ENCODE assay signal across 12 mouse cellular contexts in the genomic region with DNA sequence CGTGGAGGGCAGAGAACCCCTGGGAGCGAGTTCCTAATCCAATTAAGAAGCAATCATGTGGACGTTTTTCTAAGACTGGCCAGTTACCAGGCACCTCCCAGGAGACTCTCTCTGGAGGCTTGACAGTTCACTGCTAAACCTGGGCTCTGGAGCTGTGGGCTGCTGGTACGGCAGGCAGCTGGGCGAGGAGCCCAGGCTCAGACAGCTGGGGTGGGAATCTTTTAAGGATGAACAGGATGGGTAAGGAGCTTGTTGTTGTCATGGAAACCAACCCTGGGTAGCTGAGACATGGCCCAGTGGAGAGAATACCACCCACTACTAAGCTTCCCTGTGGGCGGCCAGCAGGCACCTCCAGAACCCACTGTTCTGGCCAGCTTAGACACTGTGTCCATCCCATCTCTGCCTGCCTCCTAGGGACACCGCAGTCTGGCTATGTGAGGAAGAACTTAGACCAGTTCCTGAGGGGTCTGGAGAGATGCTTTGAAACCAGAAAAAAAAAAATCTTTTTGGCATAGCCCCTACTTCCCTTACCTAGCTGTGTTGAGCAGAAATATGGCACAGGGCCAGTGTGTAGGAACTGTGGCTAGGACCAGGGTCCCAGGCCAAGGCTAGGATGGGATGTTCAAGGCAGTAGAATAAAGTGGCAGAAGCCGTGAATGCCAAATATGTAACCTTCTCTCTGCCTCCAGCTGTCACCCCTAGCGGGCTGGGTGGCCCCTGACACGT. TPM values are rescaled to one million over a fixed set of nuclear protein-coding genes. Genes with fewer than 3 reads are reported as not detected.
DNase-seq lines count a peak whose midpoint lies in the region; ATAC-seq and TF ChIP-seq lines count a peak whose summit lies in the region.
"Had no signal": no experiment of that assay in that cellular context is flagged by ENCODE, and none has a peak within 500 bp of the region (broad histone marks: within the 10 kb centered on the region; RNA-seq: fewer than 3 reads in every experiment).

No protein-coding gene starts in this region.

- peak; percentile 97 for DNase-seq in MN1 (ENCODE audit: low spot score)
- peak; percentile 41 for DNase-seq in cerebellum, adult 9-10 months
- DNase-seq in hindbrain, postnatal 0 days (ENCODE audit: low spot score): peak; percentile 86
- DNase-seq in midbrain, embryonic 11.5 days (ENCODE audit: low spot score, missing footprints): peak; percentile 89
- DNase-seq in spleen, adult 12 weeks (ENCODE audit: low spot score): no peak
- DNase-seq in urinary bladder, adult 2 months (ENCODE audit: low spot score): no peak
- DNase-seq in lung, adult 18-20 months: no peak
- DNase-seq: heart, postnatal 14 days; lung, postnatal 4 days had no signal

- 0 out of 2 replicates have a peak overlapping the region, but pooled peaks have one; percentile 51 for H3K27ac ChIP-seq in hindbrain, postnatal 0 days
- H3K27ac ChIP-seq in midbrain, embryonic 11.5 days (ENCODE audit: low read depth, low read length): no peak overlapping the region
- H3K27ac ChIP-seq in kidney, embryonic 14.5 days (ENCODE audit: low read depth, low read length): no peak overlapping the region

- peaks cover 20% of the 10 kb centered on the region for H3K4me1 ChIP-seq in hindbrain, postnatal 0 days (ENCODE audit: insufficient read depth, low read length)
- peaks cover 13% of the 10 kb centered on the region for H3K4me1 ChIP-seq in midbrain, embryonic 11.5 days (ENCODE audit: control insufficient read depth, insufficient read depth, low read length)
- H3K4me1 ChIP-seq in kidney, embryonic 14.5 days (ENCODE audit: control insufficient read depth, insufficient read depth, low read length): no peaks in the 10 kb centered on the region

- 0 out of 2 replicates have a peak overlapping the region, but pooled peaks have one; percentile 7 for H3K4me2 ChIP-seq in hindbrain, postnatal 0 days (ENCODE audit: low read depth, low read length)
- no peak overlapping the region for H3K4me2 ChIP-seq in midbrain, embryonic 11.5 days
- H3K4me2 ChIP-seq in kidney, embryonic 14.5 days (replicated peaks; ENCODE audit: low read depth, low read length): no peak overlapping the region

- H3K36me3 ChIP-seq in hindbrain, postnatal 0 days (ENCODE audit: insufficient read depth, low read length): no peaks in the 10 kb centered on the region
- H3K36me3 ChIP-seq in midbrain, embryonic 11.5 days (ENCODE audit: control insufficient read depth, insufficient read depth, low read length): no peaks in the 10 kb centered on the region
- no peaks in the 10 kb centered on the region for H3K36me3 ChIP-seq in kidney, embryonic 14.5 days (ENCODE audit: control insufficient read depth, insufficient read depth, low read length)

- H3K4me3 ChIP-seq in hindbrain, postnatal 0 days (ENCODE audit: low read length): no peak overlapping the region
- H3K4me3 ChIP-seq in midbrain, embryonic 11.5 days (ENCODE audit: low read depth, low read length): no peak overlapping the region
- H3K4me3 ChIP-seq in kidney, embryonic 14.5 days (ENCODE audit: low read length): no peak overlapping the region

- peak; percentile 90 for ATAC-seq in hindbrain, postnatal 0 days
- ATAC-seq in midbrain, embryonic 11.5 days (ENCODE audit: low FRiP score): no peak; the same call in 1 of the 2 replicates
- ATAC-seq in kidney, embryonic 14.5 days (ENCODE audit: low FRiP score, low TSS enrichment): no peak

- TF ChIP-seq CTCF in hindbrain, postnatal 0 days (IDR thresholded peaks at IDR 0.05; ENCODE audit: low read depth): no peak

- 15% methylated on average over 10 of the region's 10 CpGs for WGBS in hindbrain, postnatal 0 days
- WGBS in midbrain, embryonic 11.5 days: 16% methylated on average over 10 of the region's 10 CpGs
- 45% methylated on average over 10 of the region's 10 CpGs for whole genome bisulfite sequencing in kidney, embryonic 14.5 days

- no peak overlapping the region for H3K9ac ChIP-seq in hindbrain, postnatal 0 days (replicated peaks; ENCODE audit: low read length)
- no peak overlapping the region; the same call in 1 of the 2 replicates for H3K9ac ChIP-seq in midbrain, embryonic 11.5 days (ENCODE audit: low read length)
- H3K9ac ChIP-seq in kidney, embryonic 14.5 days (ENCODE audit: low read depth, low read length): no peak overlapping the region

- H3K9me3 ChIP-seq in hindbrain, postnatal 0 days (ENCODE audit: low read length): no peaks in the 10 kb centered on the region
- no peaks in the 10 kb centered on the region for H3K9me3 ChIP-seq in midbrain, embryonic 11.5 days (ENCODE audit: control insufficient read depth, low read length)
- no peaks in the 10 kb centered on the region for H3K9me3 ChIP-seq in kidney, embryonic 14.5 days (ENCODE audit: control insufficient read depth, low read length)

- no peaks in the 10 kb centered on the region for H3K27me3 ChIP-seq in hindbrain, postnatal 0 days (ENCODE audit: insufficient read depth, low read length)
- no peaks in the 10 kb centered on the region for H3K27me3 ChIP-seq in midbrain, embryonic 11.5 days (ENCODE audit: control insufficient read depth, insufficient read depth, low read length)
- peaks cover 4% of the 10 kb centered on the region; the same call in 1 of the 2 replicates for H3K27me3 ChIP-seq in kidney, embryonic 14.5 days (ENCODE audit: control insufficient read depth, insufficient read depth, low read length)

RNA-seq across cellular contexts. Expression of gene Rprml, which starts 17.0 kb away (rescaled TPM):
- total RNA-seq in hindbrain, postnatal 0 days (2014; rRNA removed): 10.5 and 13.6 TPM in 2 replicates
- polyA plus RNA-seq in hindbrain, postnatal 0 days (2015; fragmentation: Nextera tagmentation; extraction: Ambion mirVana): 5.9 and 6.3 TPM in 2 replicates
- not detected in 2 replicates for polyA plus RNA-seq in midbrain, embryonic 11.5 days (2014; fragmentation: Nextera tagmentation; extraction: Ambion mirVana)
- 0.15 TPM in 1 of 2 replicates, not detected in the other for polyA plus RNA-seq in urinary bladder, adult 2 months (2012; rRNA removed)
- polyA plus RNA-seq in kidney, embryonic 14.5 days (2014; fragmentation: Nextera tagmentation; extraction: Ambion mirVana): not detected in 2 replicates
- total RNA-seq: common myeloid progenitor, adult 5-6 weeks; heart, postnatal 14 days had no signal

RNA-seq across cellular contexts. Expression of gene Lyzl6, which starts 27.7 kb away (rescaled TPM):
- total RNA-seq in hindbrain, postnatal 0 days (2014; rRNA removed): not detected in 2 replicates
- polyA plus RNA-seq in hindbrain, postnatal 0 days (2015; fragmentation: Nextera tagmentation; extraction: Ambion mirVana): not detected in 2 replicates
- not detected in 2 replicates for polyA plus RNA-seq in midbrain, embryonic 11.5 days (2014; fragmentation: Nextera tagmentation; extraction: Ambion mirVana)
- not detected in 2 replicates for polyA plus RNA-seq in urinary bladder, adult 2 months (2012; rRNA removed)
- not detected in 2 replicates for polyA plus RNA-seq in kidney, embryonic 14.5 days (2014; fragmentation: Nextera tagmentation; extraction: Ambion mirVana)
- total RNA-seq: common myeloid progenitor, adult 5-6 weeks; ES-E14; heart, postnatal 14 days had no signal

RNA-seq across cellular contexts. Expression of gene Gosr2, which starts 31.4 kb away (rescaled TPM):
- 101 and 102 TPM in 2 replicates for total RNA-seq in hindbrain, postnatal 0 days (2014; rRNA removed)
- polyA plus RNA-seq in hindbrain, postnatal 0 days (2015; fragmentation: Nextera tagmentation; extraction: Ambion mirVana): 93.3 and 99.4 TPM in 2 replicates
- 87.8 and 90.9 TPM in 2 replicates for polyA plus RNA-seq in midbrain, embryonic 11.5 days (2014; fragmentation: Nextera tagmentation; extraction: Ambion mirVana)
- 62.0 and 76.2 TPM in 2 replicates for polyA plus RNA-seq in urinary bladder, adult 2 months (2012; rRNA removed)
- polyA plus RNA-seq in kidney, embryonic 14.5 days (2014; fragmentation: Nextera tagmentation; extraction: Ambion mirVana): 46.7 and 82.7 TPM in 2 replicates

RNA-seq across cellular contexts. Expression of gene Gm884, which starts 45.4 kb away (rescaled TPM):
- not detected in 2 replicates for total RNA-seq in hindbrain, postnatal 0 days (2014; rRNA removed)
- 0.03 TPM in 1 of 2 replicates, not detected in the other for polyA plus RNA-seq in hindbrain, postnatal 0 days (2015; fragmentation: Nextera tagmentation; extraction: Ambion mirVana)
- polyA plus RNA-seq in midbrain, embryonic 11.5 days (2014; fragmentation: Nextera tagmentation; extraction: Ambion mirVana): not detected in 2 replicates
- not detected in 2 replicates for polyA plus RNA-seq in urinary bladder, adult 2 months (2012; rRNA removed)
- not detected in 2 replicates for polyA plus RNA-seq in kidney, embryonic 14.5 days (2014; fragmentation: Nextera tagmentation; extraction: Ambion mirVana)
- total RNA-seq: common myeloid progenitor, adult 5-6 weeks; heart, postnatal 14 days had no signal

Comparison
In these comparisons a context has a peak if more than half of its experiments do, and no peak if none do; other contexts are left out.
1. DNase-seq: peak in MN1 (single experiment), cerebellum, adult 9-10 months (single experiment), hindbrain, postnatal 0 days (single experiment) and midbrain, embryonic 11.5 days (single experiment); none in spleen, adult 12 weeks (single experiment), urinary bladder, adult 2 months (single experiment) and lung, adult 18-20 months (0 of 2).